In genomic region chr15:19162119-19162888, GRCm38 (mm10) we compare ENCODE assay signal across 8 mouse cellular contexts.
DNase-seq lines count a peak whose midpoint lies in the region; ATAC-seq lines count a peak whose summit lies in the region.

No protein-coding gene starts in this region.

- 76% methylated on average over 6 of the region's 6 CpGs for WGBS in heart, embryonic 12.5 days
- 74% methylated on average over 6 of the region's 6 CpGs for WGBS in midbrain, embryonic 15.5 days

- no peak overlapping the region for H3K9ac ChIP-seq in heart, embryonic 12.5 days
- no peak overlapping the region for H3K9ac ChIP-seq in midbrain, embryonic 15.5 days

- no peaks in the 10 kb centered on the region for H3K27me3 ChIP-seq in heart, embryonic 12.5 days (replicated peaks)
- H3K27me3 ChIP-seq in midbrain, embryonic 15.5 days (replicated peaks), result no peaks in the 10 kb centered on the region

- no peaks in the 10 kb centered on the region for H3K9me3 ChIP-seq in heart, embryonic 12.5 days (replicated peaks)
- H3K9me3 ChIP-seq in midbrain, embryonic 15.5 days, result no peaks in the 10 kb centered on the region

- DNase-seq in heart, adult 8-10 months (ENCODE audit: low spot score), result peak; percentile 41
- peak; percentile 62 for DNase-seq in brain, embryonic 18.5 days (ENCODE audit: low read depth, low spot score)
- peak; percentile 41 for DNase-seq in gastrocnemius, postnatal 14 days
- DNase-seq in kidney, adult 18-20 months, result no peak
- no peak for DNase-seq in ovary, postnatal 10 days (ENCODE audit: low spot score)
- no peak for DNase-seq in adrenal gland, postnatal 36 days

- no peaks in the 10 kb centered on the region for H3K4me1 ChIP-seq in heart, embryonic 12.5 days (replicated peaks)
- H3K4me1 ChIP-seq in midbrain, embryonic 15.5 days, result no peaks in the 10 kb centered on the region

- H3K27ac ChIP-seq in heart, embryonic 12.5 days (ENCODE audit: poor library complexity, severe bottlenecking), result no peak overlapping the region
- no peak overlapping the region for H3K27ac ChIP-seq in midbrain, embryonic 15.5 days

- no peak for ATAC-seq in heart, embryonic 12.5 days (ENCODE audit: insufficient number of reproducible peaks, low FRiP score)
- peak; percentile 97 for ATAC-seq in midbrain, embryonic 15.5 days (replicated peaks)

- no peak overlapping the region for H3K4me2 ChIP-seq in heart, embryonic 12.5 days
- no peak overlapping the region for H3K4me2 ChIP-seq in midbrain, embryonic 15.5 days

- H3K4me3 ChIP-seq in heart, embryonic 12.5 days, result no peak overlapping the region
- no peak overlapping the region for H3K4me3 ChIP-seq in midbrain, embryonic 15.5 days

- intact Hi-C loops in gastrocnemius, postnatal 14 days (cut with DNase I; ENCODE audit: low total_unique reads), result no loop called here

- no peaks in the 10 kb centered on the region for H3K36me3 ChIP-seq in heart, embryonic 12.5 days
- no peaks in the 10 kb centered on the region for H3K36me3 ChIP-seq in midbrain, embryonic 15.5 days (replicated peaks)

Comparison
In these comparisons a context has a peak if more than half of its experiments do, and no peak if none do; other contexts are left out.
1. DNase-seq: peak in heart, adult 8-10 months (single experiment), brain, embryonic 18.5 days (single experiment) and gastrocnemius, postnatal 14 days (single experiment); none in kidney, adult 18-20 months (single experiment), ovary, postnatal 10 days (single experiment) and adrenal gland, postnatal 36 days (0 of 2).